Mouse (Mus musculus) stomach, embryonic 16.5 days (tissue): Measurements from ENCODE around the gene Kdm6b. TPM values are rescaled to one million over a fixed set of nuclear protein-coding genes. Genes with fewer than 3 reads are reported as not detected.

Source experiments
- ATAC-seq: fragments of 200-750 bp; cut with Nextera tagmentation; 2 replicates; pipeline ENCODE4 v1.8.0; 2017; ENCODE audit warnings: moderate number of reproducible peaks, moderate TSS enrichment; ENCODE audit not compliant: insufficient read depth, low FRiP score
- H3K27ac ChIP-seq: fragments of 300-500 bp; sonication (generic); 2 replicates; pipeline ENCODE4 v1.5.1; 2014; ENCODE audit warnings: low read length
- H3K27me3 ChIP-seq: fragments of 300-500 bp; sonication (generic); 2 replicates; pipeline ENCODE4 v1.6.1; 2014; ENCODE audit warnings: low read length, control low read depth, mixed read lengths; ENCODE audit not compliant: control insufficient read depth, insufficient read depth
- H3K36me3 ChIP-seq: fragments of 300-500 bp; sonication (generic); 2 replicates; pipeline ENCODE4 v1.6.1; 2014; ENCODE audit warnings: low read length; ENCODE audit not compliant: control insufficient read depth, insufficient read depth
- H3K4me1 ChIP-seq: fragments of 300-500 bp; sonication (generic); 2 replicates; pipeline ENCODE4 v1.6.1; 2014; ENCODE audit warnings: low read length, control low read depth, mixed read lengths; ENCODE audit not compliant: control insufficient read depth, insufficient read depth
- H3K4me2 ChIP-seq: fragments of 300-500 bp; sonication (generic); 2 replicates; pipeline ENCODE4 v1.6.1; 2014; ENCODE audit warnings: low read depth, low read length, mixed read lengths
- H3K4me3 ChIP-seq: fragments of 300-500 bp; sonication (generic); replicated peaks from 2 replicates; pipeline ENCODE4 v1.5.1; 2014; ENCODE audit warnings: mild to moderate bottlenecking, low read length
- H3K9ac ChIP-seq: fragments of 300-500 bp; sonication (generic); 2 replicates; pipeline ENCODE4 v1.6.1; 2014; ENCODE audit warnings: low read length
- H3K9me3 ChIP-seq: fragments of 300-500 bp; sonication (generic); replicated peaks from 2 replicates; pipeline ENCODE4 v1.6.1; 2016; ENCODE audit warnings: low read length, control low read depth; ENCODE audit not compliant: control insufficient read depth
- WGBS: fragments of 180-500 bp; shearing (Covaris S2); extraction: QIAGEN DNeasy Blood & Tissue Kit; methylation state at CpG from one replicate; pipeline ENCODE4 v1.1.7; 2014; 5-methylcytosine and 5-hydroxymethylcytosine counted together
- polyA plus RNA-seq: library from polyadenylated mRNA; unstranded; fragments of >200 nt; fragmentation: Nextera tagmentation; extraction: Ambion mirVana; gene quantifications from 2 replicates; pipeline ENCODE4 v1.2.1, GENCODE M21; 2015

Gene Kdm6b
- polyA plus RNA-seq, 1 experiment from 2014 or later = 21.2 TPM

DNA sequence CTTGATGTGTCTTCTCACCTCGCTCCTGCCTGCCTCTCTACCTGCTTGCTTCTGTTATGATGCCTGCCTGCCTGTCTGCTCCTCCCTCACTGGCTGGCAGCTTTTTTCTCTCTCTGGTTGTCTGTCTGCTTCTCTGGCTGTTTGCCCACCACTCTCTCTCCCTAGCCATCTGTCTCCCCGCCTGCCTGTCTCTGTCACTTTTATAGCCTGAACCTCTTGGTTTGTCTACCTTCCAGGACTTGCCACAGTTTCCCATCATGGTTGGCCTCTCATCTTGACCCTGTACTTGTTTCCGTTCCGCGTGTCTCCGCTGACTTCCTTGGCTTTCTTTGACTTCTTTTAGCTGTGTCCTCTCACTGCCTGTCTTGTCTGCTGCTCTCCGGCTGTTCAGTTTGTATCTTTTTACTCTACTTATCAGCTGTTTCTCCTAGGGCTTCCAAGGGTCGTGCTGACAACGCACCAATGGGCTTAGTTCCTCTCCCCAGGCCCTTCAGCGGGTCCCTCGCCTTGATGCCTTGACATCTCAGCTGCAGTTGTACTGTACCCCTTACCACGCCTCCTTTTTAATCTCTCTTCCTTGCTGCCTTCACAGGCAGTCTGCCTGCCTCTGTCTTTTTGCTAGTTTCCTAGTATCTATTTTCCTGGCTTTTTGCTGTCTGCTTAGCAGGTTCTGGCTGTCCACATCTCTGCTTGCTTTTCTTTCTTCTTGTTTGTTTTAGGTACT, 41.3 kb downstream of the Kdm6b start:
- Histone ChIP-seq H3K9ac (peak overlapping the region; percentile 5; the same call in 1 of the 2 replicates), H3K36me3 (no peaks in the 10 kb centered on the region; the same call in 1 of the 2 replicates), H3K4me2 (peak overlapping the region; percentile 27; the same call in 1 of the 2 replicates), H3K9me3 (no peaks in the 10 kb centered on the region), H3K4me1 (peaks cover 33% of the 10 kb centered on the region), H3K27ac (peak overlapping the region; percentile 89), H3K27me3 (no peaks in the 10 kb centered on the region), H3K4me3 (no peak overlapping the region)
- 36% methylated on average over 12 of the region's 12 CpGs for WGBS
- no peak for ATAC-seq

DNA sequence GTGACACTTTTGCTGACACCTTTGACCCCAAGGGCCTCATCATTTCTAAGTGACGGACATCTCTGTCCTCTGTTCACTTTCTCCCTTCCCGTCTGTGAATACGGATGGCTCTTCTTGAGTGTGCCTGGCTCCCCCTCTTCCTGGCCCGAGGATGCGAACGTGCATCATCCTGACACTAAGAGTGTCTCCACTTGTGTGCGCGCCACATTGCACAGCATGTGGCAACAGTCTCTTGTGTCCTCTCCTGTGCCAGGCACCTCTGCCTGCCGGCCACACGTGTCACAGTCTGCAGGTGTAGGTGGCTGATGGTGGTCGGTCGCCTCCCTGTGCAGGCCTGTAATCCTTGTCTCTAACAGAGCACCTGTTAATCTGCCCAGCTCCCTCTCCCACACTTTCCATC, 41.9 kb downstream of the Kdm6b start:
- ATAC-seq = no peak
- Histone ChIP-seq H3K4me3 (no peak overlapping the region), H3K9me3 (no peaks in the 10 kb centered on the region), H3K4me2 (peak overlapping the region; percentile 40; the same call in 1 of the 2 replicates), H3K36me3 (no peaks in the 10 kb centered on the region; the same call in 1 of the 2 replicates), H3K9ac (peak overlapping the region; percentile 5; the same call in 1 of the 2 replicates), H3K27me3 (no peaks in the 10 kb centered on the region), H3K4me1 (peaks cover 33% of the 10 kb centered on the region), H3K27ac (peak overlapping the region; percentile 89)
- 52% methylated on average over 12 of the region's 12 CpGs for WGBS

DNA sequence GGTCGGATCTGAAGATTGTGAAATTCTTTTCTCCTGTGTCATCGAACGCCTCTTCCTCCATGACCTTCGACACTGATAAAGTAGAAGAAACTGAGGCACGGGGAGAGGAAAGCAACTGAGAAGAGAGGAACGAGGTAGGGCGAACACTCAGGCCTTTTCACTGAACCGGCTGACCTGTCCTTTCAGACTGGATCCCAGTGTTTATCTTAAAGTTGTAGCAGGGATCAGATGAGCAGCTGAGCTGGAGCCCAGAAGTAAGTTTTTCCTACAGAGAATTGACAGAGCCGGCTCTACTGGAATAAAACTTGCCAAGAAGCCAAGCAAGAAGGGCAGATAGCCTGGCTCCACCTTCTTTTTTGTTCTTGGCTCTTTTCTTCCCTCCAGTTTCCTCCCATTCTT, 42.7 kb downstream of the Kdm6b start:
- peaks cover 37% of the 10 kb centered on the region for H3K4me1 ChIP-seq
- peak overlapping the region; percentile 40 for H3K4me2 ChIP-seq
- H3K36me3 ChIP-seq = no peaks in the 10 kb centered on the region
- H3K27me3 ChIP-seq = no peaks in the 10 kb centered on the region
- H3K4me3 ChIP-seq = peak overlapping the region; percentile 2; the same call in 1 of the 2 replicates
- no peak for ATAC-seq
- H3K27ac ChIP-seq = peak overlapping the region; percentile 89
- H3K9ac ChIP-seq = 0 out of 2 replicates have a peak overlapping the region, but pooled peaks have one; percentile 5
- WGBS = 12% methylated on average over 9 of the region's 9 CpGs
- H3K9me3 ChIP-seq = no peaks in the 10 kb centered on the region

DNA sequence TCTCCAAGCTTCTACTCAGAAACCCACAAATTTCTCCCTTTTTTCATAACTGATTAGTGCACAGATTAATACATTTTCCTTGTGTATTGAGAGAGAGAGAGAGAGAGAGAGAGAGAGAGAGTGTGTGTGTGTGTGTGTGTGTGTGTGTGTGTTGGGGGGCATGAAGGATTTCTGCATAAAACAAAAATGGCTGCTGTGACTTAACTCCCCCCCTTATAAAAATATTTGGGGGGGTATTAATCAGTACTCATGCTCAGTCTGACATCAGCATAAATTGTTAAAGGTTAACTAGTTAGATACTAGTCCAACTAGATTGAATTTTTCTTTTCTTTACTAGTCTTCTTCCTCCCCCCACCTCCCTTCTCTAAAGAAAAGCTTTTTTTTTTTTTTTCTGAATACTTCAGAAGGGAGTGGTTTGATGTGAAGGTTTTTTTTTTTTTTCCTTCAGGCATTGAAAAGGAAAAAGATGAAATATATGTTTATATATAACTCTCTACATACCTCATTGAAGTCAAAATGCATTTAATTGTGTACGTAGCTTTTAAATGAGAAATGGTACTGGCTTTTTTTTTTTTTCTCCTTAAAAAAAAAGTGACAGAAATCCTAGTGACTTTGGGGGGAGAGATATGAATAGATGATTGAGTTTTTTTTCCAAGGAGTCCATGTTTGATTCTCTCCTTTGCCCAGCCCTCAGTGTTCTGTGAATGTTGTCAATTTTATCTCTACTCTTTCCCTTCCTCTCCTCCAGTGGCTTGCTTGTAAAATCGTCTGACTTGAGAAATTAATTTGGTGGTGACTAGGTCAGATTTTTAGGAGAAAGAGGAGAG, 43.3 kb downstream of the Kdm6b start:
- peak overlapping the region; percentile 99; the same call in 1 of the 2 replicates for H3K9ac ChIP-seq
- H3K9me3 ChIP-seq = no peaks in the 10 kb centered on the region
- peak overlapping the region; percentile 95 for H3K4me2 ChIP-seq
- no peak for ATAC-seq
- WGBS = 13% methylated on average over 2 of the region's 2 CpGs
- no peaks in the 10 kb centered on the region for H3K36me3 ChIP-seq
- peak overlapping the region; percentile 85 for H3K4me3 ChIP-seq
- H3K4me1 ChIP-seq = peaks cover 43% of the 10 kb centered on the region
- peak overlapping the region; percentile 100 for H3K27ac ChIP-seq
- H3K27me3 ChIP-seq = no peaks in the 10 kb centered on the region

DNA sequence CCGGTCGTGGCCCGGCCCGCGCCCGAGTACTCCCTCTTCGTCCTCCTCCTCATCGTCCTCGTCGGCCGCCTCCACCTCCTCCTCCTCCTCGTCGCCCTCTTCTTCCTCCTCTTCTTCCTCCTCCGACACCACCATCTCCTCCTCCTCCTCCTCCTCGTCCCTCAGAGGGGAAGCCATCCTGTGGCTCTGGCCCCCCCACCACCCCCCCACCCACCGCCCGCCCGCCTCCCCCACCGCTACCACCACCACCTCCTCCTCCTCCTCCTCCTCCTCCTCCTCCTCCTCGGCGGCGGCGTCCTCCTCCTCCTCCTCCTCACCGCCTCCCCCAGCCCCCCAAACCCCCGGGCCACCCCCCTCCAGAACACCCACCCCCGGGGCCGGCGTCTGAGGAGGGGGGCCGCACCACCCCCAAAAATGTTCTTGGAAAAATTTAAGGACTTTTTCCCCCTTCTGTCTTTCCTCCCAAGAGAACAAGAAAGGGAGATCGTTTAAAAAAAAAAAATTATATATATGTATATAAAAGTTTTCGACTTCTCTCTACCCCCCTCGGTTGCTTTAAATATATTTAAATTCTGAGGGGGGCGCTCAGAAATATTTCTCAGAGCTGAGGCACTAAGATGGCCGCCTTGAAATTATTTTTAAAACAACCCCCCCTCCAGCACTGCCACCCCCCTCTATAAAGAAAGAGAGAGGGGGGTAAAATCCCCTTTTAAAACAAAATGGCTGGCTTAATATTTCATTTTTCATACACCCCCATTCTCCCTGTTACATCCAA, 44.1 kb downstream of the Kdm6b start, which contains the start of gene Chd3:
Chd3 (minus strand) TSS at position 192 of the 775 bp plus-strand sequence.
- no peaks in the 10 kb centered on the region for H3K27me3 ChIP-seq
- H3K9ac ChIP-seq = peak within 1 kb of the TSS; percentile 99
- H3K4me1 ChIP-seq = peaks cover 51% of the 10 kb centered on the region
- under 1% methylated on average over 20 of the region's 34 CpGs for WGBS
- peak within 1 kb of the TSS; percentile 95 for H3K4me2 ChIP-seq
- no peak for ATAC-seq
- no peaks in the 10 kb centered on the region for H3K9me3 ChIP-seq
- H3K36me3 ChIP-seq = no peaks in the 10 kb centered on the region
- peak within 1 kb of the TSS; percentile 100 for H3K27ac ChIP-seq
- H3K4me3 ChIP-seq = peak within 1 kb of the TSS; percentile 85

DNA sequence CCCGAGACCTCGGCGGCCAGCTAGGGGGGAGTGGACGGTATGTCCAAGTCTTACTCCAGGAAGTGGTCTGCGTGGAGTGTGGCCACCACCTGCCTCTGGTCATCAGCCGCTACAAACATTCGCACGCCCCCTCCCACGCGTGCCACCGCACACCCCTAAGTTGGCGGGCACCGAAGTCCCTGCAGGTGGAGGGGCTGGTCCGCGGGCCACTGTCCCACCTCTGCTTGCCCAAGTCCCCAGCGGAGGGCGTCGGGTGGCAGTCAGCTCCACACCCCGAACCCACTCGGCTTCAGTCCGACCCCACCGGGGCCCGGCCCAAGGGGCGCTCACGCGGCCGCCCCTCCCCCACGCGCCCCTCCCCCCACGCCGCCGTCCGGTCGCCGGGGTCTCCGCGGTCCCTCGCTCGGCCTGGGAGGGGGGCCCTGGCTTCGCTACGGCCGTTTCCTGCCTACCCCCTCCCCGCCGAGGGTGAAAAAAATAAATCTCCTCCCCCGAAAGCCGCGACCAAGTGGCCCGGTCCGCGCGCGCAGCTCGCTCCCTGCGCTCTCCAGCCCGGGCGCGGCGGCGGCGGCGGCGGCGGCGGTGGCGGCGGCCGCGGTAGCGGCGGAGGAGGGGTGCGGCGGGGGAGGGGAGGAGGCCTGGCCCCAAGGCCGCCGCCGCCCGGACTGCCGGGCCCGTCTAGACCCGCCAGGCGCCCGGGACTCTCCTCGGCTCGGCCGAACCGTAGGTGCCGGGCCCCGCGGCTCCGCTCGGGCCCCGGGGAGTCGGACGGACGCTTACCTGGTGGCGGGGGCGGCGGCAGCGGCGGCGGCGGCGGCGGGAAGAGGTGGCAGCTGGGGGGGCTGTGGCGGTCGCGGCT, 44.9 kb downstream of the Kdm6b start:
- H3K27ac ChIP-seq = peak overlapping the region; percentile 100
- no peaks in the 10 kb centered on the region for H3K9me3 ChIP-seq
- no peaks in the 10 kb centered on the region for H3K27me3 ChIP-seq
- H3K4me2 ChIP-seq = peak overlapping the region; percentile 95
- under 1% methylated on average over 80 of the region's 106 CpGs for WGBS
- no peaks in the 10 kb centered on the region for H3K36me3 ChIP-seq
- peak overlapping the region; percentile 85 for H3K4me3 ChIP-seq
- H3K4me1 ChIP-seq = peaks cover 58% of the 10 kb centered on the region
- peak overlapping the region; percentile 99 for H3K9ac ChIP-seq
- ATAC-seq = no peak

DNA sequence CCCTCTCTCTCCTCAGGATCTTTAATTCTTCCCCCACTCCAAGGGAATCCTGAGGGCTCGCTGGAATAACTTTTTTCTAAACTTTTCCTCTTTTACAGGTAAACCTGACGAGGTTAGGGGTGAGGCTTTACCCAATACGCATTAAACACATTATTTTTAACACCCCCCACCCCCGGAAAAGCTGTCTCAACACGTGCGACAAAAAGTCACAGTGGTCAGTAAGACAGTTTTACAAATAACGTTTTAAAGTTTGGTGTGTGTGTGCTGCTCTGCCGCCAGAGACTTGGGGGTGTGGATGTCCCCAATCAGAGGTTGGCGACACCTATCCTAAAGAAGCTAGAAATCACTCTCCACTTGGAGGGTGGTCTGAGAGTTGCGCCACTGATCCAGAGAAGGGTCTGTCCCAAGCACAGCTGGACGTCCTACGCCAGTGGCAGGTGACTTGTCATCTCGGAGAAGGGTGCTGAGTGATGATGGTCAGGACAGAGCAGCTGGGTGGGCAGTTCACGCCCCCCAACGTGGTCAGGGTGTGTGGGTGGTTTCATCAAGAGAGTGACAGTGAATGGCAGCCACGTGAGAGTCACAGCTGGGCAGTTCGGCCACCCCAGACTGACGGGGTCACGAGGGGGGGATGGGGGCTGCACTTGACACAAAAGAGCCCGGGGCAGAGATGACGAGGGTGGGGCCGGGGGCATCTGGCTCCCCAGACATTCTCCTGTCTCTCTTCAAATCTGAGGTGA, 45.7 kb downstream of the Kdm6b start:
- Histone ChIP-seq H3K9ac (peak overlapping the region; percentile 99), H3K27ac (peak overlapping the region; percentile 100), H3K9me3 (no peaks in the 10 kb centered on the region), H3K27me3 (no peaks in the 10 kb centered on the region), H3K4me3 (peak overlapping the region; percentile 85), H3K36me3 (peaks cover 5% of the 10 kb centered on the region; the same call in 1 of the 2 replicates), H3K4me2 (peak overlapping the region; percentile 95), H3K4me1 (peaks cover 52% of the 10 kb centered on the region)
- under 1% methylated on average over 22 of the region's 22 CpGs for WGBS
- ATAC-seq = no peak
